Mouse (Mus musculus) stomach, embryonic 16.5 days (tissue): Measurements from ENCODE around the gene Armcx6. TPM values are rescaled to one million over a fixed set of nuclear protein-coding genes. Genes with fewer than 3 reads are reported as not detected.
"Not testable (repeated sequence)": the region's sequence is repeated elsewhere in the genome, so short reads cannot be mapped to it uniquely, and the experiment has no call there.

Source experiments
- ATAC-seq: fragments of 200-750 bp; cut with Nextera tagmentation; 2 replicates; pipeline ENCODE4 v1.8.0; 2017; ENCODE audit warnings: moderate number of reproducible peaks, moderate TSS enrichment; ENCODE audit not compliant: insufficient read depth, low FRiP score
- H3K27ac ChIP-seq: fragments of 300-500 bp; sonication (generic); 2 replicates; pipeline ENCODE4 v1.5.1; 2014; ENCODE audit warnings: low read length
- H3K27me3 ChIP-seq: fragments of 300-500 bp; sonication (generic); 2 replicates; pipeline ENCODE4 v1.6.1; 2014; ENCODE audit warnings: low read length, control low read depth, mixed read lengths; ENCODE audit not compliant: control insufficient read depth, insufficient read depth
- H3K36me3 ChIP-seq: fragments of 300-500 bp; sonication (generic); 2 replicates; pipeline ENCODE4 v1.6.1; 2014; ENCODE audit warnings: low read length; ENCODE audit not compliant: control insufficient read depth, insufficient read depth
- H3K4me1 ChIP-seq: fragments of 300-500 bp; sonication (generic); 2 replicates; pipeline ENCODE4 v1.6.1; 2014; ENCODE audit warnings: low read length, control low read depth, mixed read lengths; ENCODE audit not compliant: control insufficient read depth, insufficient read depth
- H3K4me2 ChIP-seq: fragments of 300-500 bp; sonication (generic); 2 replicates; pipeline ENCODE4 v1.6.1; 2014; ENCODE audit warnings: low read depth, low read length, mixed read lengths
- H3K4me3 ChIP-seq: fragments of 300-500 bp; sonication (generic); replicated peaks from 2 replicates; pipeline ENCODE4 v1.5.1; 2014; ENCODE audit warnings: mild to moderate bottlenecking, low read length
- H3K9ac ChIP-seq: fragments of 300-500 bp; sonication (generic); 2 replicates; pipeline ENCODE4 v1.6.1; 2014; ENCODE audit warnings: low read length
- H3K9me3 ChIP-seq: fragments of 300-500 bp; sonication (generic); replicated peaks from 2 replicates; pipeline ENCODE4 v1.6.1; 2016; ENCODE audit warnings: low read length, control low read depth; ENCODE audit not compliant: control insufficient read depth
- WGBS: fragments of 180-500 bp; shearing (Covaris S2); extraction: QIAGEN DNeasy Blood & Tissue Kit; methylation state at CpG from one replicate; pipeline ENCODE4 v1.1.7; 2014; 5-methylcytosine and 5-hydroxymethylcytosine counted together
- polyA plus RNA-seq: library from polyadenylated mRNA; unstranded; fragments of >200 nt; fragmentation: Nextera tagmentation; extraction: Ambion mirVana; gene quantifications from 2 replicates; pipeline ENCODE4 v1.2.1, GENCODE M21; 2015

The Armcx6 gene
- polyA plus RNA-seq, 1 experiment from 2014 or later = 23.9 TPM

DNA sequence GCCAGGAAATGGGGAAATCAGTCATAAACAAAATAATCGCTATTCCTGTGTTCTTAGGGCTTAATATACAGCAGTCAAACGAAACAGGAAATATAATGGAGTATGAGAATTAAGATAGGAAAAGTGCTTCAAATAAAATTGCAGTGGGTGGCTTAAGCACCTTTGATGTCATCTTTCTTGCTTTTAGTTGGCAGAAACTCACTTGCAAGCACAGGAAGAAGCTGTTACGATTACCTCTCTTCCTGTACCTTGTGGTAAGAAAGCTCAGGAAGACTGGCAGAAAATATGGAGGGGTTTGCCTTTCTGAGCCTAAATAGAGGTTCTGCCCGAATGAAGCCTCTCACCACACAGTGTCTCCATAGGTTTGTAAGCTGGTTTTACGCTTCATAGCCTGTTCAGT is 9.4 kb downstream of the Armcx6 start:
- 67% methylated on average over 5 of the region's 5 CpGs for WGBS
- no peaks in the 10 kb centered on the region for H3K9me3 ChIP-seq
- H3K27me3 ChIP-seq = peaks cover 4% of the 10 kb centered on the region; the same call in 1 of the 2 replicates
- no peaks in the 10 kb centered on the region for H3K4me1 ChIP-seq
- no peaks in the 10 kb centered on the region for H3K36me3 ChIP-seq
- no peak overlapping the region for H3K4me3 ChIP-seq
- no peak overlapping the region for H3K9ac ChIP-seq
- H3K27ac ChIP-seq = no peak overlapping the region
- H3K4me2 ChIP-seq = no peak overlapping the region
- ATAC-seq = no peak

DNA sequence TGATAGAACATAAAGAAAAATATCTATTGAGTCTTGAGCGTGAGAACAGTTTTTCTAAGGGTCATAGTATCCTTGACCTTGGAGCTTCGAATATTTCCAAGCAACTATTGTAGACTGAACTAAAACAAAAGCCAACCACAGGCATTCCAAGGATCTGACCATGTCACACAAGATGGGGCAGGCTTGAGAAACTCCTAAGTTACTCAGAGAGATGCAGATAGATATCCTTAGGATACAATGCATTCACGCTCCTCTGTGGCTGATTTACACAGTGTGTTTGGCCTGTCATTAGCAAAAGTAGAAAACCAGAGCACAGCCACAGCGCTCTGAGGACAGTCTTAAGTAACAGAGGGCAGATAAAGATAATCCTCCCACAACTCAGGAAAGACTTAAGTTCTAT is 12.1 kb downstream of the Armcx6 start:
- no peaks in the 10 kb centered on the region for H3K4me1 ChIP-seq
- no peak overlapping the region for H3K4me2 ChIP-seq
- ATAC-seq = no peak
- no peaks in the 10 kb centered on the region for H3K9me3 ChIP-seq
- WGBS = 60% methylated on average over 4 of the region's 4 CpGs
- H3K9ac ChIP-seq = no peak overlapping the region
- no peaks in the 10 kb centered on the region for H3K36me3 ChIP-seq
- peaks cover 2% of the 10 kb centered on the region; the same call in 1 of the 2 replicates for H3K27me3 ChIP-seq
- no peak overlapping the region for H3K4me3 ChIP-seq
- H3K27ac ChIP-seq = no peak overlapping the region

DNA sequence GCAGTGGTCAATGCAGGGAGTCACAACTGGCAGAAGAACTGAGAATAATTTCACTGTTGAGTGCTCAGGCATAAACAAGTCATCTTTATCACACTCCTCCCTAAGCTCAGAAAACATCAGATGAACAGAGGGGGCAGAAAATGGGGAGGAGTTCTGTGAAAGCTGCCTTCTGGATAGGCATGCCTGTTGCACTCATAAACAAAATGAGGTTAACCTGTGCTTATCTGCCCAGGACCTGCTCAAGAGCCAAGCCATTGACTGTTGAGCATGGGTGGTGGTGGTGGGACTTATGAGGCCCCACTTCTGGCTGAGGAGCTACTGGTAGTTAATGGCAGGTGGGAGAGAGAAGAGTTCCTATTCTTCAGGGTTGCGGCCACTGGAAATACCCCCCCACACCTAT is 13.4 kb downstream of the Armcx6 start:
- Histone ChIP-seq H3K4me1 (no peaks in the 10 kb centered on the region), H3K27ac (no peak overlapping the region), H3K4me2 (no peak overlapping the region), H3K36me3 (no peaks in the 10 kb centered on the region), H3K9ac (no peak overlapping the region), H3K27me3 (no peaks in the 10 kb centered on the region; the same call in 1 of the 2 replicates), H3K9me3 (no peaks in the 10 kb centered on the region), H3K4me3 (no peak overlapping the region)
- no peak for ATAC-seq
- 94% methylated on average over 1 of the region's 1 CpGs for WGBS

DNA sequence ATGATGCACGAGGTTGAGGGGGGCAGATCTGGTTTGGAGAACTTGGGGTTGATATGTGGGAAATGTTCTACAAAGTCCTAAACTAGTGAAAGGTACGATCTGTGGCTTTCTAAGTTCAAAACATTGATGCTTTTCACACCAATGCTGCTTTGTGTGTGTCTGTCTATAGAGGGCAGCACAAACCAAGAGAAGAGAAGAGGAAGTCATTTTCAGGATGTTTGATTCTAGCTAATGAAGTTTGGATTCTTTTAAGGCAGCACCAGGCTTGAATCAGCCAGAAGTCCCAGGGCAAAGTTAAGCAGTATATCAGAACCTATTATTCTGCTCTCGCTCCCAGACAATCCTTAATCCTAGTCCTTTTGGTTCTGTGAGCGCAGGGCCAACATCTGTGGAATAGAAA is 21.4 kb downstream of the Armcx6 start:
- H3K4me3 ChIP-seq = no peak overlapping the region
- H3K9me3 ChIP-seq = no peaks in the 10 kb centered on the region
- H3K9ac ChIP-seq = no peak overlapping the region
- no peaks in the 10 kb centered on the region for H3K27me3 ChIP-seq
- ATAC-seq = no peak
- WGBS = 34% methylated on average over 4 of the region's 4 CpGs
- no peaks in the 10 kb centered on the region for H3K4me1 ChIP-seq
- no peak overlapping the region for H3K27ac ChIP-seq
- H3K36me3 ChIP-seq = no peaks in the 10 kb centered on the region
- no peak overlapping the region for H3K4me2 ChIP-seq

DNA sequence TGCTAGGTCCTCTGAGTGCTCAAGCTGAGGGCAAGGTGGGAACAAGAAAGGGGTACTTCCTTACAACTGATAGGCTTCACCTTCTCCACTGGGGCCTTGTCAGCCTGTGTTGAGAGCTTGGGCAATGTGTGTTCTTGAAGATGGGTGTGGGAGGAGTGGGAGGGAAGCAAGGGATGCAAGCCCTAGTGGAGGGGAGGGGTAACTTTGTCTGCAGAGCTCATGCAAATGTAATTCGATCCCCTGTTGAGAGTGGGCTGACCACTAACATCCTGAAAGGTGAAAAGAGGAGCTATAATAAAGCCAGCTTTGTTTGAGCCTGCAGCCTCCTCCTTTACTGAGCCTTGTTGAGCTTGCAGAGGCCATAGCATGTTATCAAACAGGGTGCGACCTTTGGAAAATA is 27.5 kb downstream of the Armcx6 start:
- H3K4me1 ChIP-seq, H3K9me3 ChIP-seq, H3K9ac ChIP-seq, H3K27ac ChIP-seq, H3K27me3 ChIP-seq, ATAC-seq, H3K4me2 ChIP-seq, H3K4me3 ChIP-seq, H3K36me3 ChIP-seq: not testable (repeated sequence)
- WGBS = 38% methylated on average over 2 of the region's 2 CpGs

DNA sequence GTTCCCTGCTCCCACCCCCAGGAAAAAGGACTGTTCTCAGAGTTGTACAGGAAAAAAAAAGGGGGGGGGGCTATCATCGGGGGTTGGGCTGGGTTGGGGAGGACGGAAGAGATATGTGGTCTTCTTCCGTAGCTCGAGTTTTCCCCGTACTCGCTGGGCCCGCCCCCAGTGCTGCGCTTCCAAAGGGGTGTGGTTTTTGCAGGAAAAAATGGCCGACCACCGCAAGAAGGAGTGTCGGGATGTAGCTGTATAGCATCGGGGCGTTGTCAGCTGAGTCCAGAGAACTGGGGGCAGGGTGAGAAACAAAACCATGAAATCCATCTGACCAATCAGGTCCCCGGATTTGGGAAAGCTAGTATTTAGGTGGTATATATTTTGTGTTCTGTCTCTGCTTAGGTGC is 32.7 kb downstream of the Armcx6 start:
- 17% methylated on average over 14 of the region's 14 CpGs for WGBS
- H3K9me3 ChIP-seq = no peaks in the 10 kb centered on the region
- H3K27ac ChIP-seq = peak overlapping the region; percentile 94
- H3K4me1 ChIP-seq = no peaks in the 10 kb centered on the region
- no peaks in the 10 kb centered on the region for H3K27me3 ChIP-seq
- ATAC-seq = peak; percentile 82
- peak overlapping the region; percentile 50 for H3K4me2 ChIP-seq
- H3K36me3 ChIP-seq = no peaks in the 10 kb centered on the region
- peak overlapping the region; percentile 57 for H3K4me3 ChIP-seq
- H3K9ac ChIP-seq = peak overlapping the region; percentile 76

DNA sequence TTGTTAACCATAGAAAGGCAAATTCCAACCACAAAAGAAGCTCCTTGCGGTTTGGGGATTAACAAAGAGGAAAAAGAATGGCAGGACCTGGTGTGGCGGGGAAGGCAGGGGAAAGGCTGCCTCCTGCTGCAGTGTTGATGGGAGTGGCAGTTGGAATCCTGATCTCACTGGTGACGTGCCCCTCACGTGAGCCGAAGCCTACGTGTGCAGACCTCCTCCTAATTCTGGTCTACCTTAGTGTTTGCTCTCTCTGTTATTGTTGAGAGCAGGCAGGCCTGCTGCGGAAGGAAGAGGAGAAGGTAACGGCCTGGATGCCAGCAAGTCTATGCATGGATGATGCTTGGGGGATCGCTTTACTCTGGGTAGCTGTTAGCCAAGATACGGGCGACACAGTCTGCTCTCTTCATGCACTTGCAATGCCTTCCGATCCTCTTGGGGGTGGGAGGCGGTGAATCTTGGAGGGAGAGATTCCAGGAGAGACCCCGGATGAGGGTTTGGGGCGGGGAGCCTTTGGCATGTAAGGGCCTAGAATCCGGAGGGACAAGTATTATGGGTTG is 33.4 kb downstream of the Armcx6 start, which contains the start of gene Armcx1:
TSS of gene Armcx1 (plus strand) at position 212 of the 557 bp plus-strand sequence.
- H3K4me2 ChIP-seq = peak within 1 kb of the TSS; percentile 50
- H3K36me3 ChIP-seq = no peaks in the 10 kb centered on the region
- WGBS = 13% methylated on average over 16 of the region's 16 CpGs
- no peaks in the 10 kb centered on the region for H3K27me3 ChIP-seq
- peak within 1 kb of the TSS; percentile 57 for H3K4me3 ChIP-seq
- peak within 1 kb of the TSS; percentile 94 for H3K27ac ChIP-seq
- peak; percentile 93 for ATAC-seq
- H3K9ac ChIP-seq = peak within 1 kb of the TSS; percentile 76
- H3K4me1 ChIP-seq = no peaks in the 10 kb centered on the region
- no peaks in the 10 kb centered on the region for H3K9me3 ChIP-seq

DNA sequence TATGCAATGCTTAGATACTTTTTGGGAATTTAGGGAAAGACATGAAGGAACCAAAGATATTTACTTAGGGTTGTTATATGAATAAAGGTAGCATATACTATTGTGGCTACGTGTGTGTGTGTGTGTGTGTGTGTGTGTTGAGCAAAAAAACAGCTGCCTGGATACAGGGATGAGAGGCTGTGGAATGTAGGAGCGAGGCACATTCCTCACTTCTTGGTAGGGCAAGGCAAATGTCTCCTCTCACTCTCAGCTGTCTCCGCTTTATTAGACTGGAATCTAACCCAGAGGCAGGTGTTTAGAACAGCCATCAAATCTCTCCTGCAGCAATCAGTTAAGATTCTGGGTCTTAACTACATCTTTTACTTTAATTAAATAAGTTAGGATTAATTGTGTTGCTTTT is 34.4 kb downstream of the Armcx6 start:
- Histone ChIP-seq H3K9me3 (no peaks in the 10 kb centered on the region), H3K4me1 (no peaks in the 10 kb centered on the region), H3K27me3 (no peaks in the 10 kb centered on the region), H3K27ac (no peak overlapping the region), H3K9ac (no peak overlapping the region), H3K4me3 (no peak overlapping the region), H3K36me3 (no peaks in the 10 kb centered on the region), H3K4me2 (no peak overlapping the region)
- 55% methylated on average over 3 of the region's 3 CpGs for WGBS
- ATAC-seq = no peak
